Mouse (Mus musculus): ENCODE data around the gene Vmn1r26. TPM values are rescaled to one million over a fixed set of nuclear protein-coding genes. Genes with fewer than 3 reads are reported as not detected.
"Not testable (repeated sequence)": the region's sequence is repeated elsewhere in the genome, so short reads cannot be mapped to it uniquely, and the experiment has no call there.

Gene Vmn1r26
- not detected in 2 replicates for polyA plus RNA-seq (2015; fragmentation: Nextera tagmentation; extraction: Ambion mirVana)

- Histone ChIP-seq H3K27ac (ENCODE audit: low read length) (no peak within 1 kb of the TSS), H3K27me3 (replicated peaks; ENCODE audit: control insufficient read depth, insufficient read depth, low read length) (no peaks in the 10 kb centered on the region), H3K4me2 (ENCODE audit: low read depth, low read length) (no peak within 1 kb of the TSS), H3K36me3 (ENCODE audit: control insufficient read depth, insufficient read depth, low read length) (no peaks in the 10 kb centered on the region), H3K9ac (ENCODE audit: low read depth, low read length) (no peak within 1 kb of the TSS), H3K9me3 (ENCODE audit: control insufficient read depth, low read length) (no peaks in the 10 kb centered on the region), H3K4me1 (ENCODE audit: control insufficient read depth, insufficient read depth, low read length) (no peaks in the 10 kb centered on the region), H3K4me3 (ENCODE audit: low read length) (no peak within 1 kb of the TSS)
- ATAC-seq, result no peak
- WGBS, result 91% methylated on average over 1 of the region's 1 CpGs
These were observed at the start of gene Vmn1r26 for GRCm38 (mm10) chr6:58015059-58015458. TSS of gene Vmn1r26 (minus strand) at chr6:58015159.

GRCm38 (mm10) chr6:58044025-58044424 is 29.1 kb upstream of the Vmn1r26 start:
- ATAC-seq, result no peak
- Histone ChIP-seq H3K4me1 (ENCODE audit: control insufficient read depth, insufficient read depth, low read length) (no peaks in the 10 kb centered on the region), H3K27ac (ENCODE audit: low read length) (no peak overlapping the region)

GRCm38 (mm10) chr6:58017478-58017877 is 2.5 kb upstream of the Vmn1r26 start:
- not testable (repeated sequence) for H3K27me3 ChIP-seq (replicated peaks; ENCODE audit: control insufficient read depth, insufficient read depth, low read length); H3K4me1 ChIP-seq (ENCODE audit: control insufficient read depth, insufficient read depth, low read length); H3K4me3 ChIP-seq (ENCODE audit: low read length); H3K4me2 ChIP-seq (ENCODE audit: low read depth, low read length); H3K27ac ChIP-seq (ENCODE audit: low read length); H3K36me3 ChIP-seq (ENCODE audit: control insufficient read depth, insufficient read depth, low read length); H3K9ac ChIP-seq (ENCODE audit: low read depth, low read length); ATAC-seq; H3K9me3 ChIP-seq (ENCODE audit: control insufficient read depth, low read length)
- WGBS, result 89% methylated on average over 21 of the region's 21 CpGs

More at GRCm38 (mm10) chr6:58044025-58044424, 29.1 kb upstream of the Vmn1r26 start:
- H3K9me3 ChIP-seq (ENCODE audit: control insufficient read depth, low read length), result no peaks in the 10 kb centered on the region
- no peak overlapping the region for H3K4me3 ChIP-seq (ENCODE audit: low read length)
- no peaks in the 10 kb centered on the region for H3K27me3 ChIP-seq (replicated peaks; ENCODE audit: control insufficient read depth, insufficient read depth, low read length)
- H3K4me2 ChIP-seq (ENCODE audit: low read depth, low read length), result no peak overlapping the region
- H3K9ac ChIP-seq (ENCODE audit: low read depth, low read length), result no peak overlapping the region
- no peaks in the 10 kb centered on the region for H3K36me3 ChIP-seq (ENCODE audit: control insufficient read depth, insufficient read depth, low read length)

GRCm38 (mm10) chr6:57980710-57981109 is 34.2 kb downstream of the Vmn1r26 start, which contains the start of gene Vmn1r25:
TSS of gene Vmn1r25 (minus strand) at chr6:57980810.
- Histone ChIP-seq H3K4me2 (ENCODE audit: low read depth, low read length) (no peak within 1 kb of the TSS), H3K27me3 (replicated peaks; ENCODE audit: control insufficient read depth, insufficient read depth, low read length) (no peaks in the 10 kb centered on the region), H3K9ac (ENCODE audit: low read depth, low read length) (no peak within 1 kb of the TSS), H3K4me1 (ENCODE audit: control insufficient read depth, insufficient read depth, low read length) (no peaks in the 10 kb centered on the region), H3K9me3 (ENCODE audit: control insufficient read depth, low read length) (no peaks in the 10 kb centered on the region), H3K4me3 (ENCODE audit: low read length) (no peak within 1 kb of the TSS), H3K27ac (ENCODE audit: low read length) (no peak within 1 kb of the TSS), H3K36me3 (ENCODE audit: control insufficient read depth, insufficient read depth, low read length) (no peaks in the 10 kb centered on the region)
- WGBS, result 64% methylated on average over 3 of the region's 3 CpGs
- ATAC-seq, result no peak

- not testable (repeated sequence) for H3K27ac ChIP-seq (ENCODE audit: low read length); H3K4me1 ChIP-seq (ENCODE audit: control insufficient read depth, insufficient read depth, low read length); H3K9ac ChIP-seq (ENCODE audit: low read depth, low read length); H3K27me3 ChIP-seq (replicated peaks; ENCODE audit: control insufficient read depth, insufficient read depth, low read length); H3K4me3 ChIP-seq (ENCODE audit: low read length); ATAC-seq; H3K9me3 ChIP-seq (ENCODE audit: control insufficient read depth, low read length); H3K36me3 ChIP-seq (ENCODE audit: control insufficient read depth, insufficient read depth, low read length); H3K4me2 ChIP-seq (ENCODE audit: low read depth, low read length)
- 86% methylated on average over 1 of the region's 1 CpGs for WGBS
These were observed 53.6 kb downstream of the Vmn1r26 start, which contains the start of gene Vmn1r24 for GRCm38 (mm10) chr6:57961403-57961802. TSS of gene Vmn1r24 (minus strand) at chr6:57961503.

Other genes with a start within 250 kb of the Vmn1r26 start
- 23.5 and 24.9 TPM in 2 replicates for gene Vopp1, start 190.0 kb downstream of the Vmn1r26 start, polyA plus RNA-seq (2015; fragmentation: Nextera tagmentation; extraction: Ambion mirVana)
- gene Vmn1r21, start 164.8 kb downstream of the Vmn1r26 start, polyA plus RNA-seq (2015; fragmentation: Nextera tagmentation; extraction: Ambion mirVana), result not detected in 2 replicates
- not detected in 2 replicates for gene Vmn1r22, start 107.1 kb downstream of the Vmn1r26 start, polyA plus RNA-seq (2015; fragmentation: Nextera tagmentation; extraction: Ambion mirVana)
- not detected in 2 replicates for gene Vmn1r23, start 88.3 kb downstream of the Vmn1r26 start, polyA plus RNA-seq (2015; fragmentation: Nextera tagmentation; extraction: Ambion mirVana)
- gene Vmn1r24, start 53.7 kb downstream of the Vmn1r26 start, polyA plus RNA-seq (2015; fragmentation: Nextera tagmentation; extraction: Ambion mirVana), result not detected in 2 replicates
- not detected in 2 replicates for gene Vmn1r25, start 34.3 kb downstream of the Vmn1r26 start, polyA plus RNA-seq (2015; fragmentation: Nextera tagmentation; extraction: Ambion mirVana)
- gene Vmn1r27, start 203.7 kb upstream of the Vmn1r26 start, polyA plus RNA-seq (2015; fragmentation: Nextera tagmentation; extraction: Ambion mirVana), result not detected in 2 replicates
- not detected in 2 replicates for gene Vmn1r28, start 246.9 kb upstream of the Vmn1r26 start, polyA plus RNA-seq (2015; fragmentation: Nextera tagmentation; extraction: Ambion mirVana)

Data from intestine, embryonic 16.5 days (tissue).